Mouse (Mus musculus): ENCODE results near the gene Crnkl1. TPM values are rescaled to one million over a fixed set of nuclear protein-coding genes. Genes with fewer than 3 reads are reported as not detected.
A peak's percentile ranks its signal among the peaks of the same experiment; 100 is the strongest.

The Crnkl1 gene
- polyA plus RNA-seq (2012; rRNA removed): 10.2 and 10.6 TPM in 2 replicates

DNA sequence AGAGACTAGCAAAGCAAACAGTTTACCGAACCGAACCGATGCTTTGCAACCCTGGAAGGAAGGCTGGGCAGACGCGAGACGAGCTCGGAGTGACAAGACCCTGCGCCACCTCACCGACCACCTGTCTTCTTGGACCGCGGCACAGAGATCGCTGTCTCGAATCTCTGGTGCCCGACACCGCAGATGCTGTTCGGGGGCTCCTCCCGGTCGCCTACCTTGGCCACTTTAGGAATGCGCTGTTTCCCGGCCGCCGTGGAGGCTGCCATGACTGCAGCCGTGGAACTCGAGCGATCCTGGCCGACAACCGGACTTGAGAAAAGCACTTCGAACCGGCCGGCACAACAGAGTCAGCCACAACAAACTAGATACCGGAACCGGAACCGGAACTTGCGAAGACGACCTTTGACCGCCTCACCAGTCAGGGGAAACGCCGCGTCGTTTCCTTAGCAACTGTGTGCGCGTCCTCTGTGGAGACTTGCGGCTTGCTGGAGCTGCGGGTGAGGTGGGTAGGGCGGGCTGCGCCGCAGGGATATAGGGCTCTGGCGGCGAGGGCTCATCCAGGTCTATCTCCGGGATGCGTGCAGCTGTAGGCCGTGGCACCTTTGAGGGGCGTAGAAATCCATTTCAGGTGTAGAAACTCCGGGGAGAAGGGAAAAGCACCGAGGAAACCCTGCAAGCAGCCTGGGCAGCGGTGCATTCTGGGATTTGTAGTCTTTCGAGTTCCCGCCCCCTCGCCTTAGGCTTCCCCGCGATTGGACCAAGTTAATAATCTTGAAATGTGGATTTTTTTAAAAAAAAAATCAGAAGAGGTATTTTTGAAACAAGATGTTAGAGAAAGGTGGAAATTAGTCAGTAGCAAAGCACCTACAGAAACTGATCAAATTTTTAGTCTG lies at the start of gene Crnkl1, which contains the start of gene Cfap61:
Crnkl1 (minus strand) TSS at position 676 of the 893 bp plus-strand sequence.
Cfap61 (plus strand) TSS at position 446 of the 893 bp plus-strand sequence.
- TF ChIP-seq CTCF (IDR thresholded peaks at IDR 0.05; ENCODE audit: borderline replicate concordance, insufficient read depth, low read depth, low read length) (no peak), POLR2A (IDR thresholded peaks at IDR 0.05; ENCODE audit: borderline replicate concordance, insufficient read depth, low read length) (peak; percentile 78; the same call in 1 of the 2 replicates)
- no peaks in the 10 kb centered on the region; the same call in 1 of the 2 replicates for H3K4me1 ChIP-seq (ENCODE audit: control insufficient read depth, insufficient read depth, low read length)
- DNase-seq: peak; percentile 94 to 96
- peak within 1 kb of the TSS; percentile 95 for H3K4me3 ChIP-seq (replicated peaks; ENCODE audit: insufficient read depth, low read depth, low read length)
- WGBS: under 1% methylated on average over 61 of the region's 61 CpGs
- H3K27me3 ChIP-seq (ENCODE audit: control insufficient read depth, insufficient read depth, low read length): no peaks in the 10 kb centered on the region
- no peak within 1 kb of the TSS for H3K27ac ChIP-seq (ENCODE audit: insufficient read depth, low read length)

GRCm38 (mm10) chr2:145982317-145983045 lies 47.7 kb upstream of the Crnkl1 start:
- 65% methylated on average over 9 of the region's 9 CpGs for WGBS
- Histone ChIP-seq H3K27me3 (ENCODE audit: control insufficient read depth, insufficient read depth, low read length) (no peaks in the 10 kb centered on the region; the same call in 1 of the 2 replicates), H3K4me1 (ENCODE audit: control insufficient read depth, insufficient read depth, low read length) (no peaks in the 10 kb centered on the region), H3K27ac (ENCODE audit: insufficient read depth, low read length) (no peak overlapping the region), H3K4me3 (replicated peaks; ENCODE audit: insufficient read depth, low read depth, low read length) (no peak overlapping the region)
- DNase-seq: no peak
- TF ChIP-seq CTCF (IDR thresholded peaks at IDR 0.05; ENCODE audit: borderline replicate concordance, insufficient read depth, low read depth, low read length) (no peak), POLR2A (IDR thresholded peaks at IDR 0.05; ENCODE audit: borderline replicate concordance, insufficient read depth, low read length) (no peak)

DNA sequence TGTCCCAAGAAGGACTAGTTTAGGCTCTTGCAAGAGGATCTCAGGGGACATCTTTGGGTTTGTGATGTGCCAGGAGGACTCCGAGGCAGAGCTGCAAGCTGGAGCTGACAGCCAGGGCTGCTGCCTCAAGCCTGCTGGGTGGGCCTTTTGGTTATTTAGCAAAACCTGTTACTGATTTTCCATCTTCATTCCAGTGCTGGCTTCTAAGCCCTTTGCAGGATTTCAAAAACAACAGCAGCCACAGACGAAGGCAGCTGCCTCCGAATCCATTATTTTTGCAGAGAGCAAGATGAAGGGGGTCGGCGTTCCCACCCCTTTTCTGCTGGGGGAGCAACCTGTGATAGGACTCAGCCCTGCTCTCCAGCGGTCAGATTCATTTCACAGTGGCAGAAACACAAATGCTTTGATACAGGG lies 46.9 kb upstream of the Crnkl1 start:
- H3K4me3 ChIP-seq (replicated peaks; ENCODE audit: insufficient read depth, low read depth, low read length): no peak overlapping the region
- no peak for DNase-seq
- H3K27ac ChIP-seq (ENCODE audit: insufficient read depth, low read length): no peak overlapping the region
- H3K27me3 ChIP-seq (ENCODE audit: control insufficient read depth, insufficient read depth, low read length): no peaks in the 10 kb centered on the region; the same call in 1 of the 2 replicates
- TF ChIP-seq POLR2A (IDR thresholded peaks at IDR 0.05; ENCODE audit: borderline replicate concordance, insufficient read depth, low read length) (no peak), CTCF (IDR thresholded peaks at IDR 0.05; ENCODE audit: borderline replicate concordance, insufficient read depth, low read depth, low read length) (no peak)
- 78% methylated on average over 6 of the region's 6 CpGs for WGBS
- no peaks in the 10 kb centered on the region for H3K4me1 ChIP-seq (ENCODE audit: control insufficient read depth, insufficient read depth, low read length)

DNA sequence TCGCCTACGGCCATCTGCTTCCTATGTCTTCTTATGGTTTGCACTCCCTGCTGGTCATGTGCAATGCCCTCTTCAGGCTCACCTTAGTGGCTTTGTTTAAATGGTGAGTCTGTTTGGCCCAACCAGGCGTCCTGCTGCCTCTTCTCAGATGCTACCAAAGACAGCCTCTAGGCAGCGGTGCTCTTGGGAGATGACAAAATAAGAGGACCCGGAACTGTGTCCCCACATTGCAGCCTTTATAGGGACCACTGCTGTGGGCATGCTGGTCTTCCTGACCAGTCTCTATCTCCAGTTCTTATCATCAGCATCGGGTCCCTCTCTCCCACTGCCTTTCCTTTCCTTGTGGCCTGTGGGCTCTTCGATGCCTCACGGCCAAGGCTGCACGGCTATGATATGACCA lies 46.1 kb upstream of the Crnkl1 start:
- Histone ChIP-seq H3K4me1 (ENCODE audit: control insufficient read depth, insufficient read depth, low read length) (no peaks in the 10 kb centered on the region), H3K27me3 (ENCODE audit: control insufficient read depth, insufficient read depth, low read length) (no peaks in the 10 kb centered on the region; the same call in 1 of the 2 replicates), H3K4me3 (replicated peaks; ENCODE audit: insufficient read depth, low read depth, low read length) (no peak overlapping the region), H3K27ac (ENCODE audit: insufficient read depth, low read length) (no peak overlapping the region)
- DNase-seq: no peak
- WGBS: 73% methylated on average over 9 of the region's 9 CpGs
- TF ChIP-seq POLR2A (IDR thresholded peaks at IDR 0.05; ENCODE audit: borderline replicate concordance, insufficient read depth, low read length): no peak
- TF ChIP-seq CTCF (IDR thresholded peaks at IDR 0.05; ENCODE audit: borderline replicate concordance, insufficient read depth, low read depth, low read length): no peak

GRCm38 (mm10) chr2:145979616-145980015 lies 44.8 kb upstream of the Crnkl1 start:
- Histone ChIP-seq H3K27me3 (ENCODE audit: control insufficient read depth, insufficient read depth, low read length) (no peaks in the 10 kb centered on the region; the same call in 1 of the 2 replicates), H3K4me3 (replicated peaks; ENCODE audit: insufficient read depth, low read depth, low read length) (no peak overlapping the region), H3K4me1 (ENCODE audit: control insufficient read depth, insufficient read depth, low read length) (no peaks in the 10 kb centered on the region), H3K27ac (ENCODE audit: insufficient read depth, low read length) (no peak overlapping the region)
- DNase-seq: no peak
- no peak for TF ChIP-seq CTCF (IDR thresholded peaks at IDR 0.05; ENCODE audit: borderline replicate concordance, insufficient read depth, low read depth, low read length)
- no peak for TF ChIP-seq POLR2A (IDR thresholded peaks at IDR 0.05; ENCODE audit: borderline replicate concordance, insufficient read depth, low read length)
- WGBS: 81% methylated on average over 4 of the region's 4 CpGs

GRCm38 (mm10) chr2:145972571-145972970 lies 37.8 kb upstream of the Crnkl1 start:
- Histone ChIP-seq H3K27me3 (ENCODE audit: control insufficient read depth, insufficient read depth, low read length) (no peaks in the 10 kb centered on the region; the same call in 1 of the 2 replicates), H3K4me3 (replicated peaks; ENCODE audit: insufficient read depth, low read depth, low read length) (no peak overlapping the region), H3K27ac (ENCODE audit: insufficient read depth, low read length) (no peak overlapping the region), H3K4me1 (ENCODE audit: control insufficient read depth, insufficient read depth, low read length) (peaks cover 22% of the 10 kb centered on the region)
- 83% methylated on average over 4 of the region's 4 CpGs for WGBS
- DNase-seq: no peak
- TF ChIP-seq CTCF (IDR thresholded peaks at IDR 0.05; ENCODE audit: borderline replicate concordance, insufficient read depth, low read depth, low read length): no peak
- TF ChIP-seq POLR2A (IDR thresholded peaks at IDR 0.05; ENCODE audit: borderline replicate concordance, insufficient read depth, low read length): no peak

GRCm38 (mm10) chr2:145971237-145972010 lies 36.6 kb upstream of the Crnkl1 start:
- Histone ChIP-seq H3K4me1 (ENCODE audit: control insufficient read depth, insufficient read depth, low read length) (peaks cover 22% of the 10 kb centered on the region), H3K4me3 (replicated peaks; ENCODE audit: insufficient read depth, low read depth, low read length) (peak overlapping the region; percentile 36), H3K27me3 (ENCODE audit: control insufficient read depth, insufficient read depth, low read length) (no peaks in the 10 kb centered on the region; the same call in 1 of the 2 replicates), H3K27ac (ENCODE audit: insufficient read depth, low read length) (no peak overlapping the region)
- no peak for TF ChIP-seq POLR2A (IDR thresholded peaks at IDR 0.05; ENCODE audit: borderline replicate concordance, insufficient read depth, low read length)
- 12% methylated on average over 20 of the region's 20 CpGs for WGBS
- DNase-seq: peak; percentile 72 to 91
